Mouse (Mus musculus) MEL (cell line): ENCODE measurements at regions not wholly inside any gene's neighbourhood (a gene's known extent, or its start where the extent isn't known, plus 50 kb on each side); places are given as distances from the start of the nearest gene placed in this dataset.

Experiments used
- DNase-seq: peaks from one replicate; pipeline ENCODE4 v3.0.0; 2011; ENCODE audit warnings: low read depth, low spot score
- H3K27ac ChIP-seq: 2 replicates; pipeline ENCODE4 v1.5.1; 2012; ENCODE audit warnings: low read depth, mild to moderate bottlenecking, control low read depth, low read length, moderate library complexity; ENCODE audit not compliant: control insufficient read depth
- H3K27me3 ChIP-seq, 2 experiments: fragments of 150-350 bp in 1 of 2; sonication (generic) in 1 of 2; 2 replicates each; pipeline ENCODE4 v1.6.1; 2012; ENCODE audit warnings: low read length in 2 of 2, mild to moderate bottlenecking in 2 of 2, improper control_type of control experiment in 1 of 2, moderate library complexity in 1 of 2; ENCODE audit not compliant: insufficient read depth in 2 of 2, control insufficient read depth in 1 of 2
- H3K36me3 ChIP-seq, 2 experiments: 2 replicates each; pipeline ENCODE4 v1.6.1; 2012 to 2014; ENCODE audit warnings: low read length in 2 of 2, improper control_type of control experiment in 1 of 2, inconsistent platforms in 1 of 2, mild to moderate bottlenecking in 1 of 2; ENCODE audit not compliant: insufficient read depth in 2 of 2, control insufficient read depth in 1 of 2
- H3K4me1 ChIP-seq, 2 experiments: fragments of 150-350 bp in 1 of 2; sonication (generic) in 1 of 2; 2 replicates each; pipeline ENCODE4 v1.6.1; 2012; ENCODE audit warnings: low read length in 2 of 2, improper control_type of control experiment in 1 of 2, mild to moderate bottlenecking in 1 of 2; ENCODE audit not compliant: insufficient read depth in 2 of 2, control insufficient read depth in 1 of 2
- H3K4me3 ChIP-seq, 2 experiments: fragments of 150-350 bp in 1 of 2; sonication (generic) in 1 of 2; 2 replicates each; pipeline ENCODE4 v1.5.1; 2012; ENCODE audit warnings: low read depth in 2 of 2, low read length in 2 of 2, mild to moderate bottlenecking in 2 of 2, moderate library complexity in 2 of 2, control low read depth in 1 of 2, improper control_type of control experiment in 1 of 2; ENCODE audit not compliant: control insufficient read depth in 1 of 2, insufficient read depth in 1 of 2
- H3K79me2 ChIP-seq: 2 replicates; pipeline ENCODE4 v1.6.1; 2012; ENCODE audit warnings: mild to moderate bottlenecking, low read length, moderate library complexity; ENCODE audit not compliant: control insufficient read depth, poor library complexity, insufficient read depth
- H3K9ac ChIP-seq: 2 replicates; pipeline ENCODE4 v1.6.1; 2012; ENCODE audit warnings: low read depth, mild to moderate bottlenecking, control low read depth, low read length, moderate library complexity; ENCODE audit not compliant: control insufficient read depth, poor library complexity, severe bottlenecking
- H3K9me3 ChIP-seq: fragments of 150-350 bp; sonication (generic); replicated peaks from 2 replicates; pipeline ENCODE4 v1.6.1; 2012; ENCODE audit warnings: mild to moderate bottlenecking, low read length, improper control_type of control experiment, moderate library complexity; ENCODE audit not compliant: insufficient read depth
- BHLHE40 ChIP-seq: IDR thresholded peaks from 2 replicates; pipeline ENCODE4 v1.6.1; 2012; ENCODE audit warnings: low read depth, mild to moderate bottlenecking, inconsistent platforms, low read length, improper control_type of control experiment, borderline replicate concordance
- CHD1 ChIP-seq: IDR thresholded peaks from 2 replicates; pipeline ENCODE4 v1.6.1; 2012; ENCODE audit warnings: low read depth, mild to moderate bottlenecking, inconsistent platforms, low read length, improper control_type of control experiment
- E2F4 ChIP-seq: IDR thresholded peaks from 2 replicates; pipeline ENCODE4 v1.6.1; 2011; ENCODE audit warnings: low read depth, low read length, improper control_type of control experiment, borderline replicate concordance
- EP300 ChIP-seq, 2 experiments: IDR thresholded peaks; 2 replicates each; pipeline ENCODE4 v1.6.1; 2011; ENCODE audit warnings: improper control_type of control experiment in 2 of 2, low read length in 2 of 2, low read depth in 1 of 2, mild to moderate bottlenecking in 1 of 2
- GABPA ChIP-seq: IDR thresholded peaks from 2 replicates; pipeline ENCODE4 v1.6.1; 2012; ENCODE audit warnings: low read depth, mild to moderate bottlenecking, inconsistent platforms, low read length, improper control_type of control experiment, moderate library complexity
- HCFC1 ChIP-seq: IDR thresholded peaks from 2 replicates; pipeline ENCODE4 v1.6.1; 2012; ENCODE audit warnings: low read depth, mild to moderate bottlenecking, inconsistent platforms, low read length, improper control_type of control experiment, moderate library complexity
- JUND ChIP-seq: IDR thresholded peaks from 2 replicates; pipeline ENCODE4 v1.6.1; 2011; ENCODE audit warnings: low read depth, mild to moderate bottlenecking, improper control_type of control experiment, low read length
- KAT2A ChIP-seq: conservative IDR thresholded peaks from 2 replicates; pipeline ENCODE4 v1.6.1; 2012; ENCODE audit warnings: low read depth, low read length, improper control_type of control experiment, inconsistent platforms
- MAX ChIP-seq: IDR thresholded peaks from 2 replicates; pipeline ENCODE4 v1.6.1; 2011; ENCODE audit warnings: low read length, improper control_type of control experiment
- MYC ChIP-seq: IDR thresholded peaks from 2 replicates; pipeline ENCODE4 v1.6.1; 2011; ENCODE audit warnings: low read depth, mild to moderate bottlenecking, low read length, improper control_type of control experiment, moderate library complexity
- NELFE ChIP-seq: IDR thresholded peaks from 2 replicates; pipeline ENCODE4 v1.6.1; 2011; ENCODE audit warnings: low read depth, low read length, improper control_type of control experiment
- NRF1 ChIP-seq: IDR thresholded peaks from 2 replicates; pipeline ENCODE4 v1.6.1; 2014; ENCODE audit warnings: low read depth, mild to moderate bottlenecking, inconsistent platforms, low read length, improper control_type of control experiment, moderate library complexity; ENCODE audit not compliant: poor library complexity, insufficient read depth, severe bottlenecking
- POLR2A ChIP-seq, 2 experiments: IDR thresholded peaks; 2 replicates each; pipeline ENCODE4 v1.6.1; 2011 to 2012; ENCODE audit warnings: low read length in 2 of 2, mild to moderate bottlenecking in 2 of 2, control low read depth in 1 of 2, improper control_type of control experiment in 1 of 2, low read depth in 1 of 2, moderate library complexity in 1 of 2; ENCODE audit not compliant: control insufficient read depth in 1 of 2, insufficient read depth in 1 of 2, poor library complexity in 1 of 2
- POLR2AphosphoS5 ChIP-seq: IDR thresholded peaks from 2 replicates; pipeline ENCODE4 v1.6.1; 2012; ENCODE audit warnings: low read depth, borderline replicate concordance, mild to moderate bottlenecking, inconsistent platforms, low read length, moderate library complexity, mixed read lengths
- RCOR1 ChIP-seq: IDR thresholded peaks from 2 replicates; pipeline ENCODE4 v1.6.1; 2012; ENCODE audit warnings: low read depth, mild to moderate bottlenecking, inconsistent platforms, low read length, improper control_type of control experiment
- TAL1 ChIP-seq: IDR thresholded peaks from 2 replicates; pipeline ENCODE4 v1.6.1; 2012; ENCODE audit warnings: mild to moderate bottlenecking, inconsistent platforms, low read length, moderate library complexity, mixed read lengths
- UBTF ChIP-seq: IDR thresholded peaks from 2 replicates; pipeline ENCODE4 v1.6.1; 2012; ENCODE audit warnings: low read depth, mild to moderate bottlenecking, inconsistent platforms, low read length, improper control_type of control experiment, moderate library complexity, borderline replicate concordance; ENCODE audit not compliant: insufficient read depth
- USF2 ChIP-seq, 2 experiments: IDR thresholded peaks; 2 replicates each; pipeline ENCODE4 v1.6.1; 2011 to 2012; ENCODE audit warnings: improper control_type of control experiment in 2 of 2, low read length in 2 of 2, borderline replicate concordance in 1 of 2, inconsistent platforms in 1 of 2, low read depth in 1 of 2, mild to moderate bottlenecking in 1 of 2; ENCODE audit not compliant: insufficient read depth in 1 of 2
- ZNF384 ChIP-seq: IDR thresholded peaks from 2 replicates; pipeline ENCODE4 v1.6.1; 2012; ENCODE audit warnings: low read depth, mild to moderate bottlenecking, inconsistent platforms, low read length, improper control_type of control experiment

DNA sequence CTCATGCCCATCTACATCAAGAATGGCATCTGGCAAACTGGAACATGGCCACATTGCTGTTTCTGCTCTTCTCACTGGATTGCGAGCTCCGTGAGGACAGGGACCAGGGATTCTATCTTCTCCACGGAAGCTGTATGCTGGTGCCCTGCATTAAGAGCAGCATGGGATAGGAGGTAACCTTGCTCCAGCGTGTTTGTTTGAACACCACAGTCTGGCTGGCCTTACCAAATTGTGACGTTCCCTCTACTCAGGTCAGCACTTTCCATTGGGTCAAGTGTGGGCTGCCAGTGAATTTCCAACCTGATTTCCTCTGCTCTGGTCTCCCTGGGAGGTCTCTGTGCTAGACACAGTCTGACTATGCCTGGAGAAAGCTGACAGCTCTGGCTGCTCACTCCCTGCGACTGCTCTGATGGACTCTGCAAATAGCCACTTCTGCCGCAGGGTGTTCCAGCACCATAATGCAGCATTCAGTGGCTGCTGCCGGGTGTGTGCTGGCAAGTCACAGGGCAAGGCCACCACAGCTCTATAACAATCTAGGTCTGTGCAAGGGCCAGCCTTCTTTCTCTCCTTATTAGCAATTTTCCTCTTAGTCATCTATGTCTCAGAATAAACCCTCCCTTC, 175.6 kb downstream of the Opa1 start:
- Histone ChIP-seq H3K27me3 (peaks cover 0 to 2% of the 10 kb centered on the region in 2 experiments; a peak in 3 of 4 replicates), H3K4me3 (no peak overlapping the region)

GRCm38 (mm10) chr16:29758246-29758645, 179.1 kb downstream of the Opa1 start:
- no peaks in the 10 kb centered on the region for H3K9me3 ChIP-seq
- H3K4me1 ChIP-seq = no peaks in the 10 kb centered on the region
- H3K27ac ChIP-seq = no peak overlapping the region
- H3K36me3 ChIP-seq = no peaks in the 10 kb centered on the region
- TF ChIP-seq EP300 (IDR thresholded peaks at IDR 0.05; ENCODE audit: low read depth in 1 of 2, low read length in 2 of 2) = no peak
- TF ChIP-seq NELFE = no peak
- no peaks in the 10 kb centered on the region for H3K79me2 ChIP-seq
- no peak overlapping the region for H3K9ac ChIP-seq
- no peak overlapping the region for H3K4me3 ChIP-seq
- peaks cover 0 to 3% of the 10 kb centered on the region in 2 experiments; a peak in 2 of 4 replicates for H3K27me3 ChIP-seq
- no peak for DNase-seq

More for the DNA sequence above, 175.6 kb downstream of the Opa1 start:
- H3K36me3 ChIP-seq = no peaks in the 10 kb centered on the region
- no peak overlapping the region for H3K27ac ChIP-seq
- H3K79me2 ChIP-seq = no peaks in the 10 kb centered on the region
- no peak for TF ChIP-seq GABPA
- TF ChIP-seq RCOR1 = no peak
- no peak for TF ChIP-seq UBTF
- no peak for TF ChIP-seq BHLHE40
- TF ChIP-seq HCFC1 = no peak
- no peak for TF ChIP-seq JUND
- no peak for TF ChIP-seq POLR2AphosphoS5
- TF ChIP-seq ZNF384 = no peak
- no peak for TF ChIP-seq POLR2A (IDR thresholded peaks at IDR 0.05; ENCODE audit: control insufficient read depth in 1 of 2, insufficient read depth in 1 of 2, low read depth in 1 of 2, low read length in 2 of 2, poor library complexity in 1 of 2)
- no peak for TF ChIP-seq MYC
- TF ChIP-seq E2F4 = no peak
- TF ChIP-seq MAX = no peak
- no peak for TF ChIP-seq NRF1
- no peak for TF ChIP-seq TAL1
- TF ChIP-seq USF2 (IDR thresholded peaks at IDR 0.05; ENCODE audit: borderline replicate concordance in 1 of 2, insufficient read depth in 1 of 2, low read depth in 1 of 2, low read length in 2 of 2) = no peak
- no peak for TF ChIP-seq KAT2A
- no peak for TF ChIP-seq CHD1
- H3K4me1 ChIP-seq = no peaks in the 10 kb centered on the region
- H3K9ac ChIP-seq = no peak overlapping the region
- H3K9me3 ChIP-seq = no peaks in the 10 kb centered on the region
- no peak for DNase-seq
